Mouse (Mus musculus): ENCODE results near the gene Tcf7l1. TPM values are rescaled to one million over a fixed set of nuclear protein-coding genes. Genes with fewer than 3 reads are reported as not detected.
A peak's percentile ranks its signal among the peaks of the same experiment; 100 is the strongest.

The Tcf7l1 gene
- polyA plus RNA-seq, 1 experiment from 2014 or later = 5.3 TPM

GRCm38 (mm10) chr6:72598791-72599557, 190.1 kb downstream of the Tcf7l1 start:
- ATAC-seq (ENCODE audit: low read depth) = peak; percentile 52
- Histone ChIP-seq H3K27ac (ENCODE audit: low read length) (peak overlapping the region; percentile 66), H3K27me3 (ENCODE audit: control insufficient read depth, insufficient read depth, low read depth, low read length) (no peaks in the 10 kb centered on the region), H3K9ac (ENCODE audit: low read depth, low read length) (peak overlapping the region; percentile 73), H3K4me3 (ENCODE audit: low read depth, low read length) (peak overlapping the region; percentile 70), H3K9me3 (replicated peaks; ENCODE audit: control insufficient read depth, low read length) (no peaks in the 10 kb centered on the region), H3K4me2 (ENCODE audit: low read depth, low read length) (peak overlapping the region; percentile 83), H3K4me1 (ENCODE audit: control insufficient read depth, low read depth, low read length) (peaks cover 18% of the 10 kb centered on the region), H3K36me3 (ENCODE audit: control insufficient read depth, insufficient read depth) (no peaks in the 10 kb centered on the region)
- 30% methylated on average over 12 of the region's 12 CpGs for WGBS (ENCODE audit: insufficient replicate concordance)

- Histone ChIP-seq H3K4me1 (ENCODE audit: control insufficient read depth, low read depth, low read length) (peaks cover 18% of the 10 kb centered on the region), H3K27me3 (ENCODE audit: control insufficient read depth, insufficient read depth, low read depth, low read length) (no peaks in the 10 kb centered on the region), H3K9me3 (replicated peaks; ENCODE audit: control insufficient read depth, low read length) (no peaks in the 10 kb centered on the region), H3K4me3 (ENCODE audit: low read depth, low read length) (peak within 1 kb of the TSS; percentile 70), H3K36me3 (ENCODE audit: control insufficient read depth, insufficient read depth) (no peaks in the 10 kb centered on the region), H3K9ac (ENCODE audit: low read depth, low read length) (peak within 1 kb of the TSS; percentile 73), H3K27ac (ENCODE audit: low read length) (peak within 1 kb of the TSS; percentile 66), H3K4me2 (ENCODE audit: low read depth, low read length) (peak within 1 kb of the TSS; percentile 83)
- under 1% methylated on average over 38 of the region's 38 CpGs for WGBS (ENCODE audit: insufficient replicate concordance)
- ATAC-seq (ENCODE audit: low read depth) = peak; percentile 86
Measured at GRCm38 (mm10) chr6:72597956-72598753, 190.9 kb downstream of the Tcf7l1 start, which contains the start of the genes Elmod3 and Retsat. Gene Elmod3 (minus strand): TSS chr6:72598413. Gene Retsat (plus strand): TSS chr6:72598475.

- Histone ChIP-seq H3K9ac (ENCODE audit: low read depth, low read length) (peak overlapping the region; percentile 73), H3K9me3 (replicated peaks; ENCODE audit: control insufficient read depth, low read length) (no peaks in the 10 kb centered on the region), H3K4me1 (ENCODE audit: control insufficient read depth, low read depth, low read length) (peaks cover 18% of the 10 kb centered on the region), H3K4me2 (ENCODE audit: low read depth, low read length) (peak overlapping the region; percentile 83), H3K27me3 (ENCODE audit: control insufficient read depth, insufficient read depth, low read depth, low read length) (no peaks in the 10 kb centered on the region), H3K4me3 (ENCODE audit: low read depth, low read length) (peak overlapping the region; percentile 70), H3K27ac (ENCODE audit: low read length) (no peak overlapping the region), H3K36me3 (ENCODE audit: control insufficient read depth, insufficient read depth) (no peaks in the 10 kb centered on the region)
- 48% methylated on average over 13 of the region's 13 CpGs for WGBS (ENCODE audit: insufficient replicate concordance)
- no peak for ATAC-seq (ENCODE audit: low read depth)
Measured at GRCm38 (mm10) chr6:72597083-72597874, 191.8 kb downstream of the Tcf7l1 start.

- H3K4me3 ChIP-seq (ENCODE audit: low read depth, low read length) = no peak overlapping the region
- no peaks in the 10 kb centered on the region for H3K36me3 ChIP-seq (ENCODE audit: control insufficient read depth, insufficient read depth)
- WGBS (ENCODE audit: insufficient replicate concordance) = 49% methylated on average over 5 of the region's 5 CpGs
- H3K4me2 ChIP-seq (ENCODE audit: low read depth, low read length) = no peak overlapping the region
- no peak overlapping the region for H3K27ac ChIP-seq (ENCODE audit: low read length)
- no peak overlapping the region for H3K9ac ChIP-seq (ENCODE audit: low read depth, low read length)
- ATAC-seq (ENCODE audit: low read depth) = no peak
- no peaks in the 10 kb centered on the region for H3K27me3 ChIP-seq (ENCODE audit: control insufficient read depth, insufficient read depth, low read depth, low read length)
- H3K4me1 ChIP-seq (ENCODE audit: control insufficient read depth, low read depth, low read length) = peaks cover 13% of the 10 kb centered on the region
- no peaks in the 10 kb centered on the region for H3K9me3 ChIP-seq (replicated peaks; ENCODE audit: control insufficient read depth, low read length)
Measured at GRCm38 (mm10) chr6:72593914-72594313, 195.1 kb downstream of the Tcf7l1 start.

GRCm38 (mm10) chr6:72593011-72593803, 195.8 kb downstream of the Tcf7l1 start:
- WGBS (ENCODE audit: insufficient replicate concordance) = 56% methylated on average over 6 of the region's 6 CpGs

GRCm38 (mm10) chr6:72590111-72590510, 198.9 kb downstream of the Tcf7l1 start:
- Histone ChIP-seq H3K9ac (ENCODE audit: low read depth, low read length) (no peak overlapping the region), H3K9me3 (replicated peaks; ENCODE audit: control insufficient read depth, low read length) (no peaks in the 10 kb centered on the region), H3K4me3 (ENCODE audit: low read depth, low read length) (no peak overlapping the region), H3K27me3 (ENCODE audit: control insufficient read depth, insufficient read depth, low read depth, low read length) (no peaks in the 10 kb centered on the region), H3K4me2 (ENCODE audit: low read depth, low read length) (no peak overlapping the region), H3K27ac (ENCODE audit: low read length) (no peak overlapping the region), H3K4me1 (ENCODE audit: control insufficient read depth, low read depth, low read length) (no peaks in the 10 kb centered on the region), H3K36me3 (ENCODE audit: control insufficient read depth, insufficient read depth) (no peaks in the 10 kb centered on the region)
- no peak for ATAC-seq (ENCODE audit: low read depth)

More at GRCm38 (mm10) chr6:72593011-72593803, 195.8 kb downstream of the Tcf7l1 start:
- Histone ChIP-seq H3K4me2 (ENCODE audit: low read depth, low read length) (no peak overlapping the region), H3K9me3 (replicated peaks; ENCODE audit: control insufficient read depth, low read length) (no peaks in the 10 kb centered on the region), H3K4me1 (ENCODE audit: control insufficient read depth, low read depth, low read length) (peaks cover 9% of the 10 kb centered on the region), H3K9ac (ENCODE audit: low read depth, low read length) (no peak overlapping the region), H3K36me3 (ENCODE audit: control insufficient read depth, insufficient read depth) (no peaks in the 10 kb centered on the region), H3K4me3 (ENCODE audit: low read depth, low read length) (no peak overlapping the region), H3K27ac (ENCODE audit: low read length) (no peak overlapping the region), H3K27me3 (ENCODE audit: control insufficient read depth, insufficient read depth, low read depth, low read length) (no peaks in the 10 kb centered on the region)
- ATAC-seq (ENCODE audit: low read depth) = no peak

GRCm38 (mm10) chr6:72588307-72588706, 200.7 kb downstream of the Tcf7l1 start:
- H3K27me3 ChIP-seq (ENCODE audit: control insufficient read depth, insufficient read depth, low read depth, low read length) = no peaks in the 10 kb centered on the region
- no peak overlapping the region for H3K4me3 ChIP-seq (ENCODE audit: low read depth, low read length)
- H3K4me1 ChIP-seq (ENCODE audit: control insufficient read depth, low read depth, low read length) = no peaks in the 10 kb centered on the region; the same call in 1 of the 2 replicates
- H3K36me3 ChIP-seq (ENCODE audit: control insufficient read depth, insufficient read depth) = no peaks in the 10 kb centered on the region
- H3K9ac ChIP-seq (ENCODE audit: low read depth, low read length) = no peak overlapping the region
- ATAC-seq (ENCODE audit: low read depth) = no peak
- no peaks in the 10 kb centered on the region for H3K9me3 ChIP-seq (replicated peaks; ENCODE audit: control insufficient read depth, low read length)
- H3K27ac ChIP-seq (ENCODE audit: low read length) = no peak overlapping the region
- H3K4me2 ChIP-seq (ENCODE audit: low read depth, low read length) = no peak overlapping the region

GRCm38 (mm10) chr6:72586701-72587100, 202.4 kb downstream of the Tcf7l1 start:
- no peaks in the 10 kb centered on the region for H3K27me3 ChIP-seq (ENCODE audit: control insufficient read depth, insufficient read depth, low read depth, low read length)
- WGBS (ENCODE audit: insufficient replicate concordance) = 61% methylated on average over 3 of the region's 3 CpGs

More at GRCm38 (mm10) chr6:72586701-72587100, 202.4 kb downstream of the Tcf7l1 start:
- H3K9me3 ChIP-seq (replicated peaks; ENCODE audit: control insufficient read depth, low read length) = no peaks in the 10 kb centered on the region
- H3K4me3 ChIP-seq (ENCODE audit: low read depth, low read length) = no peak overlapping the region
- H3K4me1 ChIP-seq (ENCODE audit: control insufficient read depth, low read depth, low read length) = no peaks in the 10 kb centered on the region; the same call in 1 of the 2 replicates
- no peak overlapping the region for H3K9ac ChIP-seq (ENCODE audit: low read depth, low read length)
- ATAC-seq (ENCODE audit: low read depth) = no peak
- H3K27ac ChIP-seq (ENCODE audit: low read length) = no peak overlapping the region
- H3K4me2 ChIP-seq (ENCODE audit: low read depth, low read length) = no peak overlapping the region
- no peaks in the 10 kb centered on the region for H3K36me3 ChIP-seq (ENCODE audit: control insufficient read depth, insufficient read depth)
